Mouse (Mus musculus): ENCODE measurements at regions not wholly inside any gene's neighbourhood (a gene's known extent, or its start where the extent isn't known, plus 50 kb on each side); places are given as distances from the start of the nearest gene placed in this dataset.

GRCm38 (mm10) chr8:43956500-43956899 is 246.7 kb upstream of the Adam34 start:
- no peak overlapping the region for H3K4me2 ChIP-seq (replicated peaks)
- 82% methylated on average over 3 of the region's 3 CpGs for WGBS
- H3K27ac ChIP-seq (replicated peaks): no peak overlapping the region
- no peak overlapping the region for H3K9ac ChIP-seq (replicated peaks)
- no peaks in the 10 kb centered on the region for H3K4me1 ChIP-seq
- no peaks in the 10 kb centered on the region for H3K27me3 ChIP-seq
- no peaks in the 10 kb centered on the region for H3K9me3 ChIP-seq
- H3K4me3 ChIP-seq: no peak overlapping the region
- no peaks in the 10 kb centered on the region for H3K36me3 ChIP-seq
- ATAC-seq (ENCODE audit: low FRiP score, low read depth): no peak

GRCm38 (mm10) chr8:43949224-43950021 is 239.6 kb upstream of the Adam34 start:
- Histone ChIP-seq H3K4me1 (0 out of 2 replicates have a peak, but pooled peaks cover 5% of the 10 kb centered on the region), H3K9me3 (no peaks in the 10 kb centered on the region), H3K27me3 (no peaks in the 10 kb centered on the region), H3K4me2 (replicated peaks) (peak overlapping the region; percentile 17; the same call in 1 of the 2 replicates), H3K27ac (replicated peaks) (no peak overlapping the region), H3K36me3 (no peaks in the 10 kb centered on the region), H3K9ac (replicated peaks) (no peak overlapping the region), H3K4me3 (no peak overlapping the region)
- 60% methylated on average over 9 of the region's 9 CpGs for WGBS
- 0 out of 2 replicates have a peak, but pooled peaks have one; percentile 52 for ATAC-seq (ENCODE audit: low FRiP score, low read depth)

- Histone ChIP-seq H3K9ac (replicated peaks) (no peak overlapping the region), H3K4me1 (0 out of 2 replicates have a peak, but pooled peaks cover 5% of the 10 kb centered on the region), H3K4me2 (replicated peaks) (peak overlapping the region; percentile 17; the same call in 1 of the 2 replicates), H3K9me3 (no peaks in the 10 kb centered on the region), H3K36me3 (no peaks in the 10 kb centered on the region), H3K27ac (replicated peaks) (no peak overlapping the region), H3K4me3 (no peak overlapping the region), H3K27me3 (no peaks in the 10 kb centered on the region)
- WGBS: 35% methylated on average over 6 of the region's 6 CpGs
- ATAC-seq (ENCODE audit: low FRiP score, low read depth): 0 out of 2 replicates have a peak, but pooled peaks have one; percentile 19
Observed at GRCm38 (mm10) chr8:43948807-43949206, 239.0 kb upstream of the Adam34 start.

GRCm38 (mm10) chr8:43931727-43932126 is 221.9 kb upstream of the Adam34 start:
- no peaks in the 10 kb centered on the region for H3K36me3 ChIP-seq
- H3K4me3 ChIP-seq: no peak overlapping the region
- H3K9me3 ChIP-seq: no peaks in the 10 kb centered on the region
- H3K27me3 ChIP-seq: no peaks in the 10 kb centered on the region
- no peak overlapping the region for H3K9ac ChIP-seq (replicated peaks)
- no peak overlapping the region for H3K4me2 ChIP-seq (replicated peaks)
- H3K27ac ChIP-seq (replicated peaks): no peak overlapping the region
- no peaks in the 10 kb centered on the region for H3K4me1 ChIP-seq
- no peak for ATAC-seq (ENCODE audit: low FRiP score, low read depth)

GRCm38 (mm10) chr8:43922982-43923381 is 213.1 kb upstream of the Adam34 start:
- ATAC-seq (ENCODE audit: low FRiP score, low read depth): no peak
- 88% methylated on average over 3 of the region's 3 CpGs for WGBS
- no peak overlapping the region for H3K4me3 ChIP-seq

GRCm38 (mm10) chr8:43921263-43921662 is 211.4 kb upstream of the Adam34 start:
- 82% methylated on average over 7 of the region's 7 CpGs for WGBS
- Histone ChIP-seq H3K4me2 (replicated peaks) (no peak overlapping the region), H3K27ac (replicated peaks) (no peak overlapping the region), H3K9ac (replicated peaks) (no peak overlapping the region), H3K36me3 (no peaks in the 10 kb centered on the region), H3K4me1 (no peaks in the 10 kb centered on the region), H3K4me3 (no peak overlapping the region), H3K27me3 (no peaks in the 10 kb centered on the region), H3K9me3 (no peaks in the 10 kb centered on the region)
- ATAC-seq (ENCODE audit: low FRiP score, low read depth): no peak

More at GRCm38 (mm10) chr8:43922982-43923381, 213.1 kb upstream of the Adam34 start:
- no peaks in the 10 kb centered on the region for H3K9me3 ChIP-seq
- H3K27ac ChIP-seq (replicated peaks): no peak overlapping the region
- H3K9ac ChIP-seq (replicated peaks): no peak overlapping the region
- no peaks in the 10 kb centered on the region for H3K4me1 ChIP-seq
- no peak overlapping the region for H3K4me2 ChIP-seq (replicated peaks)
- H3K36me3 ChIP-seq: no peaks in the 10 kb centered on the region
- no peaks in the 10 kb centered on the region for H3K27me3 ChIP-seq

- Histone ChIP-seq H3K9ac (replicated peaks) (no peak overlapping the region), H3K36me3 (no peaks in the 10 kb centered on the region), H3K4me1 (no peaks in the 10 kb centered on the region), H3K27ac (replicated peaks) (no peak overlapping the region), H3K9me3 (no peaks in the 10 kb centered on the region), H3K4me2 (replicated peaks) (no peak overlapping the region), H3K27me3 (no peaks in the 10 kb centered on the region), H3K4me3 (no peak overlapping the region)
- WGBS: 74% methylated on average over 3 of the region's 3 CpGs
- no peak for ATAC-seq (ENCODE audit: low FRiP score, low read depth)
Observed at GRCm38 (mm10) chr8:43906119-43906518, 196.3 kb upstream of the Adam34 start.

- Histone ChIP-seq H3K27me3 (no peaks in the 10 kb centered on the region), H3K36me3 (no peaks in the 10 kb centered on the region), H3K4me2 (replicated peaks) (no peak overlapping the region), H3K9me3 (no peaks in the 10 kb centered on the region), H3K27ac (replicated peaks) (no peak overlapping the region), H3K9ac (replicated peaks) (no peak overlapping the region), H3K4me3 (no peak overlapping the region), H3K4me1 (no peaks in the 10 kb centered on the region)
- ATAC-seq (ENCODE audit: low FRiP score, low read depth): no peak
Observed at GRCm38 (mm10) chr8:43895171-43895570, 185.3 kb upstream of the Adam34 start.

GRCm38 (mm10) chr8:43853820-43854590 is 144.2 kb upstream of the Adam34 start:
- no peak overlapping the region for H3K27ac ChIP-seq (replicated peaks)
- no peaks in the 10 kb centered on the region for H3K27me3 ChIP-seq
- ATAC-seq (ENCODE audit: low FRiP score, low read depth): peak; percentile 66

More at GRCm38 (mm10) chr8:43853820-43854590, 144.2 kb upstream of the Adam34 start:
- Histone ChIP-seq H3K9ac (replicated peaks) (no peak overlapping the region), H3K4me3 (no peak overlapping the region), H3K36me3 (no peaks in the 10 kb centered on the region), H3K4me2 (replicated peaks) (no peak overlapping the region), H3K9me3 (no peaks in the 10 kb centered on the region), H3K4me1 (no peaks in the 10 kb centered on the region)
- 78% methylated on average over 3 of the region's 3 CpGs for WGBS
